Mouse (Mus musculus) layer of hippocampus, adult 9-10 months (tissue): ENCODE measurements at regions not wholly inside any gene's neighbourhood (a gene's known extent, or its start where the extent isn't known, plus 50 kb on each side); places are given as distances from the start of the nearest gene placed in this dataset.

ENCODE experiments used
- DNase-seq: peaks from one replicate; pipeline ENCODE4 v3.0.0; 2022; ENCODE audit warnings: low spot score

DNA sequence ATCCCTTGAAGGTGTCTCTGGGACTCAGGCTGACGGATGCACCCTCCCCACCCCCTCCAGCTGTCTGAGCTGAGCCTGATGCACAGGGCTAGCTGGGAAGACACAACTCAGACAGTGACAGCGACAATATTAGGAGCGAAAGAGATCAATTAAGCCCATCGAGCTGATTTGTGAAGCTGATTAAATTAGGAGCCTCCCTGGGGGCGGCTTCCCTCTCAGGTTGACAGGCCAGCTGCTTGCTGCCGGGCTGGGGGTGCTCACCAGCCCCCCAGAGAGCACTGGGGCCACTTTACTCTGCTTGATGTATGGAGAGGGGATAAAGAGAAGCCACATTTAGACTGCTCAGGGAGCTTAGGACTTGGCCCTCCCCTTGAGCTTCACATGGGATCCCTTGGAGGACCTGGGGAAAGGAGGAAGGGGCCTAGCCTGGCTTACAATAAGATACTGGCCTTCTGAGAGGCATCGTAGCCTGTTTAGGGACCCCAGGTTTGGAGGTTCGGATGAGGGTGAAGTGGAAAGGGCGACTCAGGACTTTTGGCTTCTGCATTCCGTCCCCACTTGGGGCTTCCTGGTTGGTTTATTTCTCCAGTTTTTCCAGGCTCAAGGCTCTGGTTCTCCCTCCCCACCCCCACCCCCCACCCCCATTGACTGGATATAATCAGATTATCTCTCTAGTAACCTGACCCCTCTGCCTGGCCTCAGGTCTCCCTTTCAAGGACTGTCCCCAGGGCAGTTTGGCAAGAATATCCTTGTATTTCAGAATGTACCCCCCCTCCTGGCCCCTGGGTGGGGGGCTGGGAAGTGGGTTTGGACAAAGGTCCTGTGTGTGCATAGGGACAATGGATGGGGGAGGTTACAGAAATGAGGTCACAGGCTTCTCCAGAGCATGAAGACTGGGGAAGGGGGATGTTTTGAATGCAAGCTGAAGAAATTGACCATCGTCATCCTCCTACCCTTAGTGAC lies 283.4 kb downstream of the Rps24 start:
- no peak for DNase-seq

DNA sequence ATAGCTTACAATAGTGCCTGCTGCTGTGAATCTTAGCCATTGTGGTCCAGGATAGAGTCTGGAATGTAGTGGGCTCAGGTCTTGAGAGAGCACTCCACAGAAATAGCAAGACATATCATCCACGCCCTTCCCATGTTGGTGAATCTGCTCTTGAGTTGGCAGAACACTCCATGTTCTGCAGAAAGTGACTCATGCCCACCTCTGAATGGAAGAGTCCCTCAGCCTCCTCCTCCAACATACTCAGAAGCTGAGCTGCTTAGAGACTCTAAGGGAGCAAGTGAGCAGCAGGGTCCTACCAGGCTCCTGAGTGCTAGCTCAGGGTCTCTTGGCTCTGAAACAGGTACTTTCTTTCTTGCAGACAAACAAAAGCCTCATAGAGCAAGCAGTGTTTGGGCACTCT lies 284.7 kb downstream of the Rps24 start:
- no peak for DNase-seq

DNA sequence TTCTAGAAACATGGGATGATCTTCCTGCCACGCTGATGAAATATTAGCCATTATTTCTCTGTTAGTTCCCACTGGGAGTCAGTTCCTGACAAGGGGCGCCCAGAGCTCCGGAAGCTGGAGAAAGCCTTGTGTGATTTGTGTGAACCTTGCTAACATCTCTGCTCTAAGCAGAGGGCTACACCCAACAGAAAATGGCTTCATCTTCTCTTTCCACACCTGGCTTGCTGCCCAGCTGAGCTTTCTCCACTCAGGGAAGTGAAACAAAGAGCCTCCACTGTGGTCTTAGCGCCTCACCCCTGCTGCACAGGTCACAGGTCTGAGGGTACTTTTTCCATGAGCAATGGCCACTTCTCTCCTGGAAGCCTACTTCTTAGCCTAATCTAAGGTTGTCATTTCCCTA lies 285.2 kb downstream of the Rps24 start:
- no peak for DNase-seq

- DNase-seq = peak; percentile 75
Observed at GRCm38 (mm10) chr14:24778748-24779630, 292.1 kb downstream of the Rps24 start.

GRCm38 (mm10) chr14:24781674-24782073 lies 294.7 kb downstream of the Rps24 start:
- DNase-seq = no peak

GRCm38 (mm10) chr14:24783889-24784288 lies 297.0 kb downstream of the Rps24 start:
- DNase-seq = no peak

DNA sequence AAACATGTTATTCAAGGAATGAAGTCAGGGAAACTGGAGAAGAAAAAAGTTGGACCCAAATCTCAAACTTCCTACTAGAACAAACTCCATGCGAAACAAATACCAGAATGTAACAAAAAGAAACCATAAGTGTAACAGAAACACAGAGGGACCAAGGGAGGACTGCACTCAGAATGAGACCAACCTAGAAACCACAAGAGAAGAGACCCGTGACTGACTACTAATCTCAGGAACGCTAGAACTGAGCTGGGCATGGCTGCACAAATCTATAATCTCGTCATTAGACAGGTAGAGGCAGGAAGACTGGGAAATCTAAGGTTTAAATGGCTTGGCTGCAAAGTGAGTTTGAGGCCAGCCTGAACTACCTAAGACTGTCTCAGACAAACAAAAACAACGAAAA lies 298.5 kb downstream of the Rps24 start:
- no peak for DNase-seq

GRCm38 (mm10) chr14:24793375-24794285 lies 306.7 kb downstream of the Rps24 start:
- no peak for DNase-seq

GRCm38 (mm10) chr14:24794359-24794845 lies 307.5 kb downstream of the Rps24 start:
- DNase-seq = no peak

DNA sequence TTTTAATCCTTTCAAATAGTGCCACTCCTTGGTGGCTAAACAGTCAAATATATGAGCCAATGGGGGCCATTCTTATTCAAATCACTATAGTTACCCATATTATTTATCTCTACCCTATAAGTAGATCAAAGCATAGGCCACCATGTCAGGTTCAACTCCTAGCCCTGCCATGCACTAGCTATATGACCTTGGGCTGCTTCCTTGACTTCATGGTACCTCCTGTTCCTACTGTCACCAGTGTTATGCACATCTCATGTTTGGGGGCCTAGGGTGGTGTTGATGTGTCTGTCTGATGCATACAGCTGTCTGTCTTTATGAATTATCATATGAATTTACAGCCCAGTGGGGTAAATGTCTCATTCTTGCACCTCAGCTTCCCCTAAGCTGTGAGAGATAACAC lies 310.6 kb downstream of the Rps24 start:
- DNase-seq = no peak

GRCm38 (mm10) chr14:24798066-24798465 lies 311.1 kb downstream of the Rps24 start:
- DNase-seq = no peak

DNA sequence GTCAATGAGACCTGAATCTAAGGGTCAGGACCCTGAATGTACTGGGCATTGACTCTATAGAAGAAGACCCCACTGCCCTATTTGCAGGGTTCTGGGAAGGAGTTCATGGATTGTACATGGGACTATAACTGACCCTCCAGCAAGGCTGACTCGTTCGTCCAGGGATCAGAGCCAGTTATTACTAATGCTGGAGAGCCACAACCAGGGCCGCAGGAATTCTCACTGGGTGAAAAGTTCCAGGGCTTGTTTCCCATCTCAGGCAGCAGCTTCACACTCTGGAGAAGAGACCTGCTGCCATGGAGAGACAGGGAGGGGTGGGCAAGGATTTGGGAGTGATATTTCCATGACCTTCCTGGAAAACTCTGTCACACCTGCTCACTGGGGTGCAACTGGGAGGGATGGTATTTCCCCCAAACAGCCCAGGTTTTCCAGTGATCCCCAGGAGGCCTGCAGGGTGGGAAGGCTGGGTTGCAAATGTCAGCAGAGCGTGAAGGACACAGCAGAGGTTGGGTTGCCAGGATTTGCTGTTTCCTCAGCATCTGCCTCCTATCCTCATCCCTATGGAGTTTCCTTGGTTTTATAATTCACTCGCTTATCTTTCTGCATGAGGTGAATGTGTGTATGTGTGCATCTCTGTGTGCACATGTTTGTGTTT lies 316.2 kb downstream of the Rps24 start:
- DNase-seq = no peak

DNA sequence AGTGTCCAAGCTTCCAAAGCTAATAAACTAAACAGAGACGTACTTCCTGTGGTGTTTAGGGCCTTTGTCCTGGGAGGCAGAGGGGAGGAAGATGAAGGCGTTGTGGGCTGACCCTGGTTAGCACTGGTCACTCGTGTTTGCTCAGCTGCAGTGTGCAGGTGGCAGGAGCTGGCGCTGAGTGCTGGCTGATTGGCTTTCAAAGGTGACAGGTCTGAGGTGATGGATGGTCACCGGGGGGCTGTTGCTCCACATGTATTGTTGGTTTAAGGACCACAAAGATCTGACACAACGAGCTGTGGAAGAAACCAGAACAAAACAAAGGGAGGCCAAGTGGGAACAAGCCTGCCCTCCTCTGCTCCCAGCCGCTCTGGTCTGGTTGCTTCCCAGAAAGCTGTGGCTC lies 320.1 kb downstream of the Rps24 start:
- no peak for DNase-seq

GRCm38 (mm10) chr14:24822876-24823567 lies 336.1 kb downstream of the Rps24 start:
- no peak for DNase-seq

DNA sequence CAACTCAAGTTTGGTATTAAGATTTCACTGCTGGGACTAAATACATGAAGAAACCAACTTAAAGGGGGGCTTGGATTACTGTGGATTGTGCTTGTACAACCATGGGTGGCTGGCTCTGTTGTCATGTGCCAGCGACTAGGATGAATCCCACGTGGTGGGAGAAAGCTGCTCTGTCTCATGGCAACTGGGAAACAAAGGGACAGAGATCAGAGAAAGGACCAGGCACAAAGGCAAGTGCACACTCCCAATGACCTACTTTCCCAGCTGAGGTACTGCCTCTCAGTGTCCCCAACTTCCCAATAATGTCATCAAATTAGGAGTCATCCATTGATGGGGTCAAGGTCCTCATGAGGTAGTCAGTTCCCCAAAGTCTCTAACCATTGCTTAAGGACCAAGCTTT lies 337.4 kb downstream of the Rps24 start:
- no peak for DNase-seq

GRCm38 (mm10) chr14:24825722-24826386 lies 338.9 kb downstream of the Rps24 start:
- DNase-seq = no peak

GRCm38 (mm10) chr14:24826471-24827337 lies 339.8 kb downstream of the Rps24 start:
- DNase-seq = no peak

- no peak for DNase-seq
Observed at GRCm38 (mm10) chr14:24827381-24828031, 340.6 kb downstream of the Rps24 start.
